Mouse (Mus musculus): Measurements from ENCODE around the gene Xpo4.

Xpo4 gene

GRCm38 (mm10) chr14:57540683-57541082 lies 124.5 kb downstream of the Xpo4 start:
- DNase-seq (ENCODE audit: extremely low spot score, low read depth, low spot score): no peak

- no peak for DNase-seq (ENCODE audit: extremely low spot score, low read depth, low spot score)
These were observed 127.8 kb downstream of the Xpo4 start for GRCm38 (mm10) chr14:57537261-57538015.

- no peak for DNase-seq (ENCODE audit: extremely low spot score, low read depth, low spot score)
These were observed 128.4 kb downstream of the Xpo4 start for GRCm38 (mm10) chr14:57536820-57537219.

GRCm38 (mm10) chr14:57535646-57536045 lies 129.6 kb downstream of the Xpo4 start:
- no peak for DNase-seq (ENCODE audit: extremely low spot score, low read depth, low spot score)

GRCm38 (mm10) chr14:57534961-57535360 lies 130.3 kb downstream of the Xpo4 start:
- no peak for DNase-seq (ENCODE audit: extremely low spot score, low read depth, low spot score)

- no peak for DNase-seq (ENCODE audit: extremely low spot score, low read depth, low spot score)
These were observed 130.9 kb downstream of the Xpo4 start for GRCm38 (mm10) chr14:57534346-57534745.

- DNase-seq (ENCODE audit: extremely low spot score, low read depth, low spot score): no peak
These were observed 131.4 kb downstream of the Xpo4 start for GRCm38 (mm10) chr14:57533841-57534240.

- DNase-seq (ENCODE audit: extremely low spot score, low read depth, low spot score): no peak
These were observed 132.0 kb downstream of the Xpo4 start for GRCm38 (mm10) chr14:57533214-57533613.

- DNase-seq (ENCODE audit: extremely low spot score, low read depth, low spot score): no peak
These were observed 132.7 kb downstream of the Xpo4 start for GRCm38 (mm10) chr14:57532577-57532976.

- no peak for DNase-seq (ENCODE audit: extremely low spot score, low read depth, low spot score)
These were observed 135.3 kb downstream of the Xpo4 start for GRCm38 (mm10) chr14:57529786-57530515.

- DNase-seq (ENCODE audit: extremely low spot score, low read depth, low spot score): no peak
These were observed 136.0 kb downstream of the Xpo4 start for GRCm38 (mm10) chr14:57529086-57529785.

GRCm38 (mm10) chr14:57527598-57527997 lies 137.6 kb downstream of the Xpo4 start:
- DNase-seq (ENCODE audit: extremely low spot score, low read depth, low spot score): no peak
